ENCODE assay signal across 20 mouse cellular contexts in genomic region chr19:42452539-42452938, GRCm38 (mm10). TPM values are rescaled to one million over a fixed set of nuclear protein-coding genes. Genes with fewer than 3 reads are reported as not detected.
DNase-seq lines count a peak whose midpoint lies in the region; ATAC-seq lines count a peak whose summit lies in the region.
"Had no signal": no experiment of that assay in that cellular context is flagged by ENCODE, and none has a peak within 500 bp of the region (broad histone marks: within the 10 kb centered on the region; RNA-seq: fewer than 3 reads in every experiment).

No protein-coding gene starts in this region.

- no peak overlapping the region for H3K4me2 ChIP-seq in kidney, embryonic 15.5 days
- H3K4me2 ChIP-seq: embryonic facial prominence, embryonic 12.5 days; forebrain, embryonic 12.5 days; heart, embryonic 13.5 days; hindbrain, embryonic 15.5 days had no signal

- no peak overlapping the region for H3K27ac ChIP-seq in kidney, embryonic 15.5 days
- H3K27ac ChIP-seq: embryonic facial prominence, embryonic 12.5 days; forebrain, embryonic 12.5 days; heart, embryonic 13.5 days; hindbrain, embryonic 15.5 days had no signal

- 0 out of 2 replicates have a peak, but pooled peaks have one; percentile 33 for ATAC-seq in kidney, embryonic 15.5 days (replicated peaks; ENCODE audit: low FRiP score)
- ATAC-seq: forebrain, embryonic 16.5 days had no signal

- intact Hi-C loops in left cerebral cortex, postnatal 10 days (cut with DNase I) = no loop called here

- H3K27me3 ChIP-seq in kidney, embryonic 15.5 days = no peaks in the 10 kb centered on the region
- H3K27me3 ChIP-seq: embryonic facial prominence, embryonic 12.5 days; hindbrain, embryonic 15.5 days had no signal

- H3K4me3 ChIP-seq in kidney, embryonic 15.5 days (replicated peaks) = no peak overlapping the region
- H3K4me3 ChIP-seq: embryonic facial prominence, embryonic 12.5 days; forebrain, embryonic 12.5 days; heart, embryonic 13.5 days; hindbrain, embryonic 15.5 days had no signal

- no peak overlapping the region for H3K9ac ChIP-seq in kidney, embryonic 15.5 days
- H3K9ac ChIP-seq: embryonic facial prominence, embryonic 12.5 days; forebrain, embryonic 12.5 days; heart, embryonic 13.5 days; hindbrain, embryonic 15.5 days had no signal

- no peaks in the 10 kb centered on the region for H3K36me3 ChIP-seq in kidney, embryonic 15.5 days
- H3K36me3 ChIP-seq: embryonic facial prominence, embryonic 12.5 days; forebrain, embryonic 12.5 days; heart, embryonic 13.5 days; hindbrain, embryonic 15.5 days had no signal

- H3K4me1 ChIP-seq in kidney, embryonic 15.5 days = 0 out of 2 replicates have a peak, but pooled peaks cover 4% of the 10 kb centered on the region
- H3K4me1 ChIP-seq: embryonic facial prominence, embryonic 12.5 days; hindbrain, embryonic 15.5 days had no signal

- 63% methylated on average over 7 of the region's 7 CpGs for WGBS in kidney, embryonic 15.5 days

- H3K9me3 ChIP-seq in kidney, embryonic 15.5 days (replicated peaks) = no peaks in the 10 kb centered on the region
- H3K9me3 ChIP-seq: embryonic facial prominence, embryonic 12.5 days; forebrain, embryonic 12.5 days; heart, embryonic 13.5 days; hindbrain, embryonic 15.5 days had no signal

- DNase-seq in Muller cell, postnatal 12 days (ENCODE audit: inconsistent ontology term) = peak; percentile 32
- DNase-seq in kidney, adult 18-20 months = peak; percentile 36
- DNase-seq in kidney, postnatal 14 days = peak; percentile 58
- no peak for DNase-seq in cerebellum, postnatal 25 days
- no peak for DNase-seq in left cerebral cortex, postnatal 10 days (ENCODE audit: extremely low spot score in 1 of 2, low spot score in 2 of 2)
- DNase-seq in layer of hippocampus, adult 11-12 months (ENCODE audit: low spot score) = no peak
- DNase-seq: adrenal gland, adult 8-10 months; adrenal gland, postnatal 36 days; cerebellum, adult 8-10 months; cerebellum, postnatal 14 days; gastrocnemius, postnatal 14 days; heart, adult 11 months; heart, postnatal 36 days had no signal

RNA-seq across cellular contexts. Expression of gene Crtac1, which starts 21.0 kb away (rescaled TPM):
- polyA plus RNA-seq in kidney, embryonic 15.5 days (2015; fragmentation: Nextera tagmentation; extraction: Ambion mirVana) = 5.8 and 7.0 TPM in 2 replicates
- total RNA-seq in left cerebral cortex, postnatal 10 days (2021) = 10 to 100 TPM; 69.2 to 86.4 TPM
- total RNA-seq: CH12.LX; heart, postnatal 36 days had no signal

Comparison
In these comparisons a context has a peak if more than half of its experiments do, and no peak if none do; other contexts are left out.
1. DNase-seq: peak in Muller cell, postnatal 12 days (single experiment), kidney, adult 18-20 months (single experiment) and kidney, postnatal 14 days (single experiment); none in cerebellum, postnatal 25 days (0 of 2), left cerebral cortex, postnatal 10 days (0 of 2) and layer of hippocampus, adult 11-12 months (single experiment).